Comparison of ENCODE assay signal across 8 mouse cellular contexts in the genomic region with DNA sequence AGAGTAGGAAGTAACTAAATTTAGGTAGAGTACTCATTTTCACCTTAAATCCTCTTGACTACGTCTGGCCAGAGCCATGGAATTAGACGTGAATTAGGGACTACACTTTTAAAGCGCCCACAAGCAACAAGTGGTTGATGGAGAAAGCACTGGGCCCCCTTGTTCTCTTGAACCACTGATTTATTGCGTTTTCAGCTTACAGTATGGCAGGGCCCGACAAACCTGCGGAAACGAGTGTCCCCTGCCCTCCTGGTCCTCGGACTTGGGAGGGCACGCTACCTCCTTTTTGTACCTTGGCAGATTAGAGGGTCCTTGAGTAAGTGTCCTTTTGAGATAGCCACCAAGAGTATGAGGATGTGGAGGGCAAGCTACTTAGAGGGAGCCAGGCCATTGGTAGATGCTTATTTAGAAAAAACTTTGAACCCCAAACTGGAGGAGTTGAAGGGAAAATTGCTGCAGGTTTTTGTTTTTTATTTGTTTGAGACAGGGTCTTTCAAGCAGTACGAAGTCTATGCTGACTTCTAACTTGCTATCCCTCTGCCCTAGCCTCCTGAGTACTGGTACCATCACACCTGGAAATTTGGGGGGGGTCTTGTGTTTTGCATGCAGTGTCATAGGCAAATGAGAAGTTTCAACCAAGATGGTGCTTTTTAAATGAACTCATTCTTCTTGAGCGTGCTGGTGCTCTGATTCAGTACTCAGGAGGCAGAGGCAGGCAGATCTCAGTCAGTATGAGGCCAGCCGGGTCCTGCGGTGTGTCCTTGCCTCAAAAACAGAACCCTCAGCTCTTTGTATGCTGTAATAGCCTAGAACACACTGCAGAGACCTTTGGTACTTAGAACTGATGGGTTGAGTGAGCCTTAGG. TPM values are rescaled to one million over a fixed set of nuclear protein-coding genes. Genes with fewer than 3 reads are reported as not detected.
A peak's percentile ranks its signal among the peaks of the same experiment; 100 is the strongest.
DNase-seq lines count a peak whose midpoint lies in the region; ATAC-seq and TF ChIP-seq lines count a peak whose summit lies in the region.

No protein-coding gene starts in this region.

- H3K9me3 ChIP-seq in heart, embryonic 14.5 days (ENCODE audit: control insufficient read depth, low read length), result no peaks in the 10 kb centered on the region
- no peaks in the 10 kb centered on the region for H3K9me3 ChIP-seq in ES-Bruce4 (replicated peaks; ENCODE audit: control insufficient read depth, insufficient read depth, low read length, poor library complexity, severe bottlenecking)
- H3K9me3 ChIP-seq in forebrain, postnatal 0 days (ENCODE audit: low read length), result no peaks in the 10 kb centered on the region
- H3K9me3 ChIP-seq in midbrain, embryonic 11.5 days (ENCODE audit: control insufficient read depth, low read length), result no peaks in the 10 kb centered on the region

- H3K27me3 ChIP-seq in heart, embryonic 14.5 days (ENCODE audit: control insufficient read depth, insufficient read depth, low read length), result no peaks in the 10 kb centered on the region
- H3K27me3 ChIP-seq in ES-Bruce4 (ENCODE audit: control insufficient read depth, insufficient read depth, low read length, poor library complexity, severe bottlenecking), result no peaks in the 10 kb centered on the region
- H3K27me3 ChIP-seq in forebrain, postnatal 0 days (ENCODE audit: insufficient read depth, low read length), result no peaks in the 10 kb centered on the region
- H3K27me3 ChIP-seq in midbrain, embryonic 11.5 days (ENCODE audit: control insufficient read depth, insufficient read depth, low read length), result no peaks in the 10 kb centered on the region

- H3K27ac ChIP-seq in heart, embryonic 14.5 days (replicated peaks in 1 of 2; ENCODE audit: control insufficient read depth in 1 of 2, insufficient read depth in 1 of 2, low read depth in 2 of 2, low read length in 2 of 2), result peak overlapping the region; percentile 97 to 99; a peak in 3 of 4 replicates
- H3K27ac ChIP-seq in ES-Bruce4 (ENCODE audit: insufficient read depth, low read length), result peak overlapping the region; percentile 86
- 0 out of 2 replicates have a peak overlapping the region, but pooled peaks have one; percentile 98 for H3K27ac ChIP-seq in forebrain, postnatal 0 days (ENCODE audit: low read depth, low read length)
- H3K27ac ChIP-seq in midbrain, embryonic 11.5 days (ENCODE audit: low read depth, low read length), result no peak overlapping the region; the same call in 1 of the 2 replicates

- 46% methylated on average over 13 of the region's 13 CpGs for WGBS in heart, embryonic 14.5 days
- WGBS in forebrain, postnatal 0 days, result 43% methylated on average over 13 of the region's 13 CpGs
- 42% methylated on average over 13 of the region's 13 CpGs for WGBS in midbrain, embryonic 11.5 days

- peak overlapping the region; percentile 93 to 99 for H3K4me3 ChIP-seq in heart, embryonic 14.5 days (ENCODE audit: control insufficient read depth in 1 of 2, insufficient read depth in 1 of 2, low read depth in 1 of 2, low read length in 2 of 2)
- peak overlapping the region; percentile 80 for H3K4me3 ChIP-seq in ES-Bruce4 (ENCODE audit: low read depth, low read length)
- H3K4me3 ChIP-seq in forebrain, postnatal 0 days (ENCODE audit: low read depth, low read length), result peak overlapping the region; percentile 74
- H3K4me3 ChIP-seq in midbrain, embryonic 11.5 days (ENCODE audit: low read depth, low read length), result peak overlapping the region; percentile 98

- TF ChIP-seq POLR2A in ES-Bruce4 (IDR thresholded peaks at IDR 0.05; ENCODE audit: insufficient read depth, low read length), result no peak

- H3K4me1 ChIP-seq in heart, embryonic 14.5 days (ENCODE audit: control insufficient read depth in 2 of 2, insufficient read depth in 2 of 2, low read length in 2 of 2), result peaks cover 15 to 49% of the 10 kb centered on the region in 2 experiments
- peaks cover under 1% of the 10 kb centered on the region for H3K4me1 ChIP-seq in ES-Bruce4 (ENCODE audit: control insufficient read depth, insufficient read depth, low read length)
- peaks cover 21% of the 10 kb centered on the region for H3K4me1 ChIP-seq in forebrain, postnatal 0 days (ENCODE audit: insufficient read depth)
- H3K4me1 ChIP-seq in midbrain, embryonic 11.5 days (ENCODE audit: control insufficient read depth, insufficient read depth, low read length), result peaks cover 20% of the 10 kb centered on the region

- no peak for ATAC-seq in heart, embryonic 14.5 days (ENCODE audit: insufficient number of reproducible peaks, insufficient read depth, low FRiP score, low read depth)
- ATAC-seq in forebrain, postnatal 0 days, result no peak
- no peak for ATAC-seq in midbrain, embryonic 11.5 days (ENCODE audit: low FRiP score)

- no peak for DNase-seq in heart, postnatal 4 days
- no peak for DNase-seq in forebrain, postnatal 0 days
- DNase-seq in midbrain, embryonic 11.5 days (ENCODE audit: low spot score, missing footprints), result peak; percentile 87
- no peak for DNase-seq in urinary bladder, postnatal 25 days (ENCODE audit: low spot score)
- no peak for DNase-seq in testis, postnatal 14 days (ENCODE audit: low spot score)
- DNase-seq in kidney, postnatal 10 days, result no peak

- peak overlapping the region; percentile 78 for H3K4me2 ChIP-seq in heart, embryonic 14.5 days (ENCODE audit: low read length)
- peak overlapping the region; percentile 88 for H3K4me2 ChIP-seq in forebrain, postnatal 0 days (ENCODE audit: low read depth)
- H3K4me2 ChIP-seq in midbrain, embryonic 11.5 days, result peak overlapping the region; percentile 79

- no peaks in the 10 kb centered on the region for H3K36me3 ChIP-seq in heart, embryonic 14.5 days (ENCODE audit: control insufficient read depth, insufficient read depth, low read length)
- H3K36me3 ChIP-seq in ES-Bruce4 (ENCODE audit: control insufficient read depth, insufficient read depth, low read length, poor library complexity, severe bottlenecking), result peaks cover 17% of the 10 kb centered on the region
- no peaks in the 10 kb centered on the region for H3K36me3 ChIP-seq in forebrain, postnatal 0 days (ENCODE audit: insufficient read depth)
- no peaks in the 10 kb centered on the region for H3K36me3 ChIP-seq in midbrain, embryonic 11.5 days (ENCODE audit: control insufficient read depth, insufficient read depth, low read length)

- peak overlapping the region; percentile 99 for H3K9ac ChIP-seq in heart, embryonic 14.5 days (ENCODE audit: low read length)
- peak overlapping the region; percentile 100 for H3K9ac ChIP-seq in ES-Bruce4 (ENCODE audit: low read depth, poor library complexity, severe bottlenecking)
- no peak overlapping the region for H3K9ac ChIP-seq in forebrain, postnatal 0 days
- H3K9ac ChIP-seq in midbrain, embryonic 11.5 days (ENCODE audit: low read length), result peak overlapping the region; percentile 99

- TF ChIP-seq CTCF in ES-Bruce4 (IDR thresholded peaks at IDR 0.05; ENCODE audit: low read depth, low read length), result no peak
- TF ChIP-seq CTCF in forebrain, postnatal 0 days (IDR thresholded peaks at IDR 0.05; ENCODE audit: low read depth), result no peak

- no peak for TF ChIP-seq EP300 in ES-Bruce4 (IDR thresholded peaks at IDR 0.05; ENCODE audit: insufficient read depth, low read depth, low read length)

RNA-seq across cellular contexts. Expression of a gene that starts 2.4 kb away (rescaled TPM):
- 136 and 139 TPM in 2 replicates for polyA plus RNA-seq in heart, embryonic 14.5 days (2014; fragmentation: Nextera tagmentation; extraction: Ambion mirVana)
- 100 to 1,000 TPM; 121 to 122 TPM for total RNA-seq in heart, postnatal 4 days (2021)
- polyA plus RNA-seq in ES-Bruce4 (2011; ENCODE audit: insufficient read depth, insufficient read length, low read depth, missing spikeins), result 459 and 464 TPM in 2 replicates
- total RNA-seq in forebrain, postnatal 0 days (2014; rRNA removed), result 3.4 and 4.7 TPM in 2 replicates
- 60.2 and 65.9 TPM in 2 replicates for polyA plus RNA-seq in forebrain, postnatal 0 days (2015; fragmentation: Nextera tagmentation; extraction: Ambion mirVana)
- polyA plus RNA-seq in midbrain, embryonic 11.5 days (2014; fragmentation: Nextera tagmentation; extraction: Ambion mirVana), result 285 and 311 TPM in 2 replicates

RNA-seq across cellular contexts. Expression of a gene that starts 36.0 kb away (rescaled TPM):
- polyA plus RNA-seq in heart, embryonic 14.5 days (2014; fragmentation: Nextera tagmentation; extraction: Ambion mirVana), result 48.6 and 50.1 TPM in 2 replicates
- total RNA-seq in heart, postnatal 4 days (2021), result 10 to 100 TPM; 42.4 to 45.0 TPM
- 103 TPM in 2 replicates for polyA plus RNA-seq in ES-Bruce4 (2011; ENCODE audit: insufficient read depth, insufficient read length, low read depth, missing spikeins)
- total RNA-seq in forebrain, postnatal 0 days (2014; rRNA removed), result 87.1 and 89.3 TPM in 2 replicates
- 69.8 and 70.2 TPM in 2 replicates for polyA plus RNA-seq in forebrain, postnatal 0 days (2015; fragmentation: Nextera tagmentation; extraction: Ambion mirVana)
- 76.0 and 76.5 TPM in 2 replicates for polyA plus RNA-seq in midbrain, embryonic 11.5 days (2014; fragmentation: Nextera tagmentation; extraction: Ambion mirVana)

RNA-seq across cellular contexts. Expression of a gene that starts 39.8 kb away (rescaled TPM):
- 0.50 and 1.3 TPM in 2 replicates for polyA plus RNA-seq in heart, embryonic 14.5 days (2014; fragmentation: Nextera tagmentation; extraction: Ambion mirVana)
- under 1 TPM in 1 of 2 experiments, not detected in 1; 0.36 TPM for total RNA-seq in heart, postnatal 4 days (2021)
- polyA plus RNA-seq in ES-Bruce4 (2011; ENCODE audit: insufficient read depth, insufficient read length, low read depth, missing spikeins), result not detected in 2 replicates
- total RNA-seq in forebrain, postnatal 0 days (2014; rRNA removed), result not detected in 2 replicates
- not detected in 2 replicates for polyA plus RNA-seq in forebrain, postnatal 0 days (2015; fragmentation: Nextera tagmentation; extraction: Ambion mirVana)
- polyA plus RNA-seq in midbrain, embryonic 11.5 days (2014; fragmentation: Nextera tagmentation; extraction: Ambion mirVana), result 20.4 and 20.5 TPM in 2 replicates
